Mouse (Mus musculus): ENCODE measurements around the gene Rpl10a. TPM values are rescaled to one million over a fixed set of nuclear protein-coding genes. Genes with fewer than 3 reads are reported as not detected.
"Not testable (repeated sequence)": the region's sequence is repeated elsewhere in the genome, so short reads cannot be mapped to it uniquely, and the experiment has no call there.

Gene Rpl10a
- polyA plus RNA-seq, 1 experiment from 2014 or later: 639 TPM

DNA sequence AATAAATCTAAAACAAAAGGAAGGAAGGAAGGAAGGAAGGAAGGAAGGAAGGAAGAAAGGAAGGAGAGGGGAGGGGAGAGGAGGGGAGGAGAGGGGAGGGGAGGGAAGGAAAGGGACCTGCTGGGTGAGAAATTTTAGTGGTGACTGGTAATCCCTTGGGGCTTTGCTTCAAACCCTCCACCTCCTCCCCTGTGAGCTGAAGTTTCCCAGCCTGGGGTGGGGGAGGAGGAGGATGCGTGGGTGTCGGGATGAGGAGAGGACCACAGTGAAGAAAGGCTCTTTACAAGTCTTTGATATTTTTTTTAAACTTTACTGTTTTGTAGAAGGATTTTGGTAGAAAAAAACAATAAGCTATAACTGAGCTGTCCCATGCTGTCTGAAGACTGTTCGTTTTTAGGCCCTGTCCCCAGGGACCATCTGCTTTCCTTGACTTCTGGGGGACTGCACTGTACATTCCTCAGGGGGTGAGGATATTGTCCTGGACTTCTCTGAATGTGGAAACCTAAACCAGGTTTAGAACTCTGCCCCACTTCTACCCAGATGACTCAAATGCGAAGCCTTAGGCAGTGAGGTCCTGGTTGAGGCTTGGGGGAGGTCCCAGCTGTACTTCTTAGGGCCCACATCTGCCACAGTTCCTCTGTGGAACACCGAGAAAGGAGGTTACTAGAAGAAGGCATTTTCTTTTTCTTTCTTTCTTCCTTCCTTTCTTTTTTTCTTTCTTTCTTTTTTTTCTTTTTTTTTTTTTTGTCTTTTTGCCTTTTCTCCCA is 16.7 kb upstream of the Rpl10a start:
- no peaks in the 10 kb centered on the region for H3K27me3 ChIP-seq (replicated peaks)
- ATAC-seq: no peak
- H3K27ac ChIP-seq: no peak overlapping the region
- no peak overlapping the region for H3K4me3 ChIP-seq (replicated peaks)
- peaks cover 13% of the 10 kb centered on the region for H3K4me1 ChIP-seq (replicated peaks)
- H3K4me2 ChIP-seq (replicated peaks): no peak overlapping the region
- 73% methylated on average over 5 of the region's 5 CpGs for WGBS
- H3K9ac ChIP-seq: no peak overlapping the region
- H3K36me3 ChIP-seq: no peaks in the 10 kb centered on the region
- no peaks in the 10 kb centered on the region for H3K9me3 ChIP-seq

DNA sequence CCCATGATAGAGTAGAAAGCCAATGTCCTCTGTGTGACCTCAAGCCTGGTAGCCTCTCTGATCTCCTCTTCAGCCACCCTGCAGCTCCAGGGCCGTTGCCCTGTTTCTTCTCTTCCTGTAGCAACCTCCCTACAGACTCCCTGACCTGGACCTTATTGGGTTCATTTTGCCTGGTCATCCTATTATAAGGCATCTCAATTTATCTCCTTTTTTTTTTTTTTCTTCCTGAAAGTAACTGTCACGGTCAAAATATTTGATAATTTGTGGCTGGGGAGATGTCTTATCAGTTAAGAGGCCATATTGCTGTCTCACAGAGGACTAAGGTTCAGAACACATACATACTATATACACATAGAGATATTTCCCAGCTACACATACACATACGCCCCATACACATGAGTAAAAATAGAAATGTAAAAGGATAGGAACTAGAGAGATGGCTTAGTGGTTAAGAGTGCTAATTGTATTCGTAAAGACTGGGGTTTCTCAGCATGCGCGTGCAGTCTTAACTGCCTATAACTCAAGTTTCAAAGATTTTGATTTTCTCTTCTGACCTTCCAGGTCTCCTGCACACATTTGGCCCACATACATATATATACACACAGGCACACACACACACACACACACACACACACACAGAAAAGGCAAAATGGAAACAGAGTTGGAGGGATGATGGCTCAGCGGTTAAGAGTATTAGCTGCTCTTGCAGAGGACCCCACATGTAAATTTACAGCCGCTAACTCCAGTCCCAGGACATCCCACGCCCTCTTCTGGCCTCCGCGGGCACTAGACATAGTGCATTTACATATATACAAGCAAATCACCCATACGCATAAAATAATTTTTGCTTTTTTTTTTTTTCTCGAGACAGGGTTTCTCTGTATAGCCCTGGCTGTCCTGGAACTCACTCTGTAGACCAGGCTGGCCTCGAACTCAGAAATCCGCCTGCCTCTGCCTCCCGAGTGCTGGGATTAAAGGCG is 15.7 kb upstream of the Rpl10a start:
- Histone ChIP-seq H3K9ac (no peak overlapping the region), H3K27me3 (replicated peaks) (no peaks in the 10 kb centered on the region), H3K9me3 (no peaks in the 10 kb centered on the region), H3K4me2 (replicated peaks) (peak overlapping the region; percentile 53), H3K27ac (peak overlapping the region; percentile 54), H3K4me3 (replicated peaks) (peak overlapping the region; percentile 91), H3K36me3 (peaks cover 7% of the 10 kb centered on the region), H3K4me1 (replicated peaks) (peaks cover 13% of the 10 kb centered on the region)
- 21% methylated on average over 17 of the region's 17 CpGs for WGBS
- ATAC-seq: peak; percentile 18

DNA sequence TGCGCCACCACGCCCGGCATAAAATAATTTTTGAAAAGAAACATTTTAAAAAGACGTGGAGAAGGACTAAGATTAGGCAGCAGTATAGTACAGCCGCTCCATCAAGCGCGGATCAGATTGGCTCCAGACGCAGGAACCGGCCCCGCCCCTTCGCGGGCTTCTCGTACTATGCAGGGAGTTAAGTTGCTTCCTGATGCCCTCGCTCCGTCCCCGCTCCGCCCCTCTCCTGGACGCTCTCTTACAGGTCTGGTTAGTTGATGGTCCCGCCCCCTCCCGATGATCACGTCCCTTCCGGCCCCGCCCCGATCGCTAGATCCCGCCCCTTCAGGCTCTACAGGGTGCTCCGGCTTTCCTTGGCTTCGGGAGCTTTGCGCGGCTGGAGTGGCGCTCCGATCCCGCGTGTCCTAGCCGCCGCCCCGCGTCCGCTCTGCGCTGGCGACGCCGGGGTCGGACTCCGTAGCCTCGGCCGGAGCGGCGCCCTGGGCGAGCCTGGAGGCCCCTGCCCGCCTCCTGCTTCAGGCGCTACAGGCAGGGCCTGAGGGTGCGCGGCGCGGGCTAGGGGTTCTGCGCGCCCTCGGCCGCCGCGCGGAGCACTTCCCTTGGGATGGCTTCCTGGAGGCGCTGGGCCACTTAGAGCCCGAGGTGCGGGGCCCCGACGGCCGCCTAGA is 14.9 kb upstream of the Rpl10a start, which contains the start of gene Fance:
TSS of gene Fance (plus strand) at position 308 of the 668 bp plus-strand sequence.
- whole genome bisulfite sequencing: under 1% methylated on average over 69 of the region's 69 CpGs

DNA sequence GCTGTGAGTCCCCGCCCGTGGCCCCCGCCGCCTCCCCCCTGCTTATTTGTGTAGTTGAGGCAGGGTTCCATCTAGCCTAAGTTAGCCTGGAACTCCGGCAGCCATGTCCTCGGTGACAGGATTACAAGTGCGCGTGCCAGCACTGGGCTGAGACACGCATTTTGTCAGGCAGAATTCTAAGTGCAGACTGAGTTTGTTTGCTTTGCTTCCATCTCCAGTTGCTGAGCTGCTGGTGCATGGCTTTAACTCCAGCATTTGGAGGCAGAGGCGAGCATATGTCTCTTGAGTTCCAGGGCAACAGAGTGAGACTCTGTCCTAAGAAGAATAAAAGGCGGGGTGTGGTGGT is 14.4 kb upstream of the Rpl10a start:
- peak overlapping the region; percentile 78 for H3K4me2 ChIP-seq (replicated peaks)
- peaks cover 9% of the 10 kb centered on the region for H3K4me1 ChIP-seq (replicated peaks)
- H3K4me3 ChIP-seq (replicated peaks): peak overlapping the region; percentile 91
- H3K9me3 ChIP-seq: no peaks in the 10 kb centered on the region
- H3K9ac ChIP-seq: peak overlapping the region; percentile 92
- WGBS: 1% methylated on average over 11 of the region's 11 CpGs
- H3K27ac ChIP-seq: peak overlapping the region; percentile 96
- peak; percentile 15; the same call in 1 of the 2 replicates for ATAC-seq
- H3K36me3 ChIP-seq: peaks cover 13% of the 10 kb centered on the region
- no peaks in the 10 kb centered on the region for H3K27me3 ChIP-seq (replicated peaks)

More for the DNA sequence above, 14.9 kb upstream of the Rpl10a start, which contains the start of gene Fance:
- no peaks in the 10 kb centered on the region for H3K9me3 ChIP-seq
- H3K4me3 ChIP-seq (replicated peaks): peak within 1 kb of the TSS; percentile 91
- H3K27me3 ChIP-seq (replicated peaks): no peaks in the 10 kb centered on the region
- H3K27ac ChIP-seq: peak within 1 kb of the TSS; percentile 96
- peak; percentile 99 for ATAC-seq
- H3K36me3 ChIP-seq: peaks cover 11% of the 10 kb centered on the region
- peak within 1 kb of the TSS; percentile 78 for H3K4me2 ChIP-seq (replicated peaks)
- H3K9ac ChIP-seq: peak within 1 kb of the TSS; percentile 92
- H3K4me1 ChIP-seq (replicated peaks): peaks cover 13% of the 10 kb centered on the region

DNA sequence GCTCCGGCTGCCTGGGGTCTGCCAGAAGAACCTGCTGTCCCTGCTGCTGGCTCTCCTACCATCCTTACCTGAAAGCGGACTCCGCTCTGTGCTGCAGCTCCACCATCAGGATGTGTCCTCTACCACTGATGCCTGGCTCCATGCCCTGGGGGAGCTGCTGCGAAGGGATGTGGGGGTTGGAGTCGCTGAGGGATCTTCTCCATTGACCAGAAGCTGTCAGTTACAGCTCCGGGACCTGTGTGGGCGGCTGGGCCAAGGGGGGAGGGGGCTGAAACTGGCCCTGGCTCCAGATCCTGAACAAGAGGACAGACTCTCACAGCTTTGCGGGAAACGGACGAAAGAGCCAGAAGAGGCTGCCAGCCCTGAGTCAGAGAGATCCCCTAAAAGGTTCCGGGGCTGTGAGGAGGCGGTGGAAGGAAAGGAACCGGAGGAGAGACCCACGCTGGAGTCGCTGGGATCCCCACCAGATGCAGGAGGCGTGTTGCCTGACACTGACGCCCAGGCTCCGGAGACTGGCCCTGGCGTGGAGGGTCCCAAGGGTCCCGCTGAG is 12.6 kb upstream of the Rpl10a start:
- ATAC-seq: no peak
- H3K36me3 ChIP-seq: peaks cover 19% of the 10 kb centered on the region
- 84% methylated on average over 20 of the region's 20 CpGs for WGBS
- no peaks in the 10 kb centered on the region for H3K27me3 ChIP-seq (replicated peaks)
- no peak overlapping the region for H3K27ac ChIP-seq
- no peak overlapping the region for H3K4me3 ChIP-seq (replicated peaks)
- peaks cover 9% of the 10 kb centered on the region for H3K4me1 ChIP-seq (replicated peaks)
- H3K9me3 ChIP-seq: no peaks in the 10 kb centered on the region
- H3K9ac ChIP-seq: no peak overlapping the region
- H3K4me2 ChIP-seq (replicated peaks): no peak overlapping the region

DNA sequence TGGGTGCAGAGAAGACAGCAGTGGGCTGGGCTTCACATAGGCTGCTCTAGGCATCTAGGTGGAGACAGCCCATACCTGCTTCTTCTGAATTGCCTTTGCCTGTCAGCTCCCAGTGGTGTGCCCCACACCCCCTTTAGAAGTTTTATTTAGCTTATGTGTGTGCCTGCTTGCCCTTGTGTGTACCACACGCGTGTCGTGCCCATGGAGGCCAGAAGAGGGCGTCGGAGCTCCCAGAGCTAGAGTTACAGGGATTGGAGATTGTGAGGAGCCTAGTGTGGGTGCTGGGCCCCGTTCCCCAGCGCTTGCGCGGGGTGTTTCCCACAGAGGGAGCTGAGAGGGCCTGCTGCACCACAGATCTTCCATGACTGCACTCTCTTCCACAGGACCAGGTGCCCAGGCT is 11.8 kb upstream of the Rpl10a start:
- H3K27ac ChIP-seq: no peak overlapping the region
- no peaks in the 10 kb centered on the region for H3K27me3 ChIP-seq (replicated peaks)
- H3K9ac ChIP-seq: no peak overlapping the region
- H3K4me2 ChIP-seq (replicated peaks): no peak overlapping the region
- peaks cover 19% of the 10 kb centered on the region for H3K36me3 ChIP-seq
- WGBS: 93% methylated on average over 9 of the region's 9 CpGs
- ATAC-seq: no peak
- peaks cover 9% of the 10 kb centered on the region for H3K4me1 ChIP-seq (replicated peaks)
- no peaks in the 10 kb centered on the region for H3K9me3 ChIP-seq
- no peak overlapping the region for H3K4me3 ChIP-seq (replicated peaks)

DNA sequence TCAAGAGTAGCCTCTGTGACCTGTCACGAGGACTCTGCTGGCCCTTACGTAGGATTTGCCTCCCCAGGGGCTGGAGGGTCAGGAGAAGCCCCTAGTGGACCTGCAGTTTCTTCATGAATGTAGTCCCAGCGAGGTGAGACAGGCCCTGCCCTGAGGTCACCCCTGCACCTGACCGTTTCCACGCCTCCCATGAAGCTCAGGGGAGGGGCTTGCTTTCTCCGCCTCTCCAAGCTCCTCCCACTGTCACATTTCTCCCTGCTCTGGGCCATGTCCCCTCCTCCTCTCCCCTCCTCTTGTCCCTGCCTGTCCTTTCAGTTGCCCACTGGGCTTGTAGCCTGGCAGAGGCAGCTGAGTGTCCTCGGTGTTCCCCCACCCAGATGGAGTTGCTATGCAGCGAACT is 11.2 kb upstream of the Rpl10a start:
- Histone ChIP-seq H3K36me3 (peaks cover 19% of the 10 kb centered on the region), H3K27me3 (replicated peaks) (no peaks in the 10 kb centered on the region), H3K27ac (no peak overlapping the region), H3K4me2 (replicated peaks) (no peak overlapping the region), H3K4me1 (replicated peaks) (peaks cover 9% of the 10 kb centered on the region), H3K9me3 (no peaks in the 10 kb centered on the region), H3K9ac (no peak overlapping the region), H3K4me3 (replicated peaks) (no peak overlapping the region)
- 58% methylated on average over 8 of the region's 8 CpGs for WGBS
- ATAC-seq: no peak

DNA sequence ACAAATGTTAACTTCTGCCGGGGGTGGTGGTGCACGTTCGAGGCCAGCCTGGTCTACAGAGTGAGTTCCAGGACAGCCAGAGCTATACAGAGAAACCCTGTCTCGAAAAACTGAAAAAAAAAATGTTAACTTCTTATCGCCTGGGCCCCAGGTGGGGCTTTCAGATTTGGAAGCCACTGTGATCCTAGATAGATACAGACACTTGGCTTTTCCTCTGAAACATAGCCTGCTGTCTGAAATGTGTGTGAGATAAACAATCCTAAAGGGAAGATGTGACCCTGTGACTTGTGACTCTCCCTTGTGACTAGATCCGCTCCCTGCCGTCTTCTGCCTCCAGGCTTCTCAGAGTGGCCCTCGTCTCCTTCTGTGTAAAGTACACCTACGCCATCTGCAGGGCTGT is 10.5 kb upstream of the Rpl10a start:
- H3K9ac ChIP-seq: no peak overlapping the region
- no peak for ATAC-seq
- peaks cover 9% of the 10 kb centered on the region for H3K4me1 ChIP-seq (replicated peaks)
- H3K27ac ChIP-seq: no peak overlapping the region
- H3K27me3 ChIP-seq (replicated peaks): no peaks in the 10 kb centered on the region
- H3K4me3 ChIP-seq (replicated peaks): no peak overlapping the region
- no peaks in the 10 kb centered on the region for H3K9me3 ChIP-seq
- peaks cover 23% of the 10 kb centered on the region for H3K36me3 ChIP-seq
- H3K4me2 ChIP-seq (replicated peaks): no peak overlapping the region
- WGBS: 84% methylated on average over 9 of the region's 9 CpGs

DNA sequence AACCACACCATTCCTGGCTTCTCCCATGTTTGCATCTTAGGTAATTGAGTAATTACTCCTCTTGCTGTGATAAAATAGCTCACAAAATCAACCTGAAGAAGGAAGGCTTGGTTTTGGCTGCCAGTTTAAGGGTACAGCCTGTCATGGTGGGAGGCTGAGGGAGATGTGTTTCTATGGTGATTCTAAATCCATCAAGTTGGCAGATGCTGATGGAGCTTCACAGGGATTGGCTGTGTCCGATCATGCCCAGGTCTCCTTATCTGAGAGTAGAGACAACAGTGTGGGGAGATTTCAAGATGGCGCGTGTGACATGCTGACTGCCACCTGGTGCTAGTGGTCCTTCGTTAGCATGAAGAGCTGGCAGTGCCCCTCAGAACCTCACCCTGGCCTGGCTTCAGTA is 6.6 kb upstream of the Rpl10a start:
- H3K27ac ChIP-seq: no peak overlapping the region
- no peak overlapping the region for H3K9ac ChIP-seq
- peaks cover 37% of the 10 kb centered on the region for H3K36me3 ChIP-seq
- H3K27me3 ChIP-seq (replicated peaks): no peaks in the 10 kb centered on the region
- no peak overlapping the region for H3K4me3 ChIP-seq (replicated peaks)
- no peaks in the 10 kb centered on the region for H3K9me3 ChIP-seq
- no peak overlapping the region for H3K4me2 ChIP-seq (replicated peaks)
- H3K4me1 ChIP-seq (replicated peaks): 0 out of 2 replicates have a peak, but pooled peaks cover 7% of the 10 kb centered on the region
- 91% methylated on average over 4 of the region's 4 CpGs for WGBS
- ATAC-seq: no peak

DNA sequence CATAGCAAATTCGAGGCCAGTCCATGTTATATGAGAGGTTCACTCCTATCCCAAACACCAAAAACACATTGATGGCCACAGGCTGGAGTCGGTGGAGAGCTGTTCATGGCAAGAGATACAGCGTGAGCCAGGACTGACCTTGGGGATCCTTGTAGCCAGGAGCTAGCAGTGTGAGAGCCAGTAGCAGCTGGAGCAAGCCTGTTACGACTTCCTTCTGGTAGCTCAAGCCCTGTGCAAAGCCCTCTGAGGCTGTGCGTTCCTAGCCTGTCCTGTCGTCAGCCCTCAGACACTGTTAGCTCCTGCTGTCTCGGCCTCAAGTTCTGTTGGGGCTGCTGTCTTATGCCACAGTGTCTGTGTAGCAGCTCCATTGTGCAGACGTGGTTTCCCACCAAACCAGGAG is 4.5 kb upstream of the Rpl10a start:
- Histone ChIP-seq H3K9me3 (no peaks in the 10 kb centered on the region), H3K9ac (no peak overlapping the region), H3K27ac (no peak overlapping the region), H3K4me3 (replicated peaks) (no peak overlapping the region), H3K36me3 (peaks cover 24% of the 10 kb centered on the region), H3K27me3 (replicated peaks) (no peaks in the 10 kb centered on the region), H3K4me1 (replicated peaks) (peaks cover 21% of the 10 kb centered on the region), H3K4me2 (replicated peaks) (no peak overlapping the region)
- 85% methylated on average over 8 of the region's 8 CpGs for WGBS
- ATAC-seq: no peak

DNA sequence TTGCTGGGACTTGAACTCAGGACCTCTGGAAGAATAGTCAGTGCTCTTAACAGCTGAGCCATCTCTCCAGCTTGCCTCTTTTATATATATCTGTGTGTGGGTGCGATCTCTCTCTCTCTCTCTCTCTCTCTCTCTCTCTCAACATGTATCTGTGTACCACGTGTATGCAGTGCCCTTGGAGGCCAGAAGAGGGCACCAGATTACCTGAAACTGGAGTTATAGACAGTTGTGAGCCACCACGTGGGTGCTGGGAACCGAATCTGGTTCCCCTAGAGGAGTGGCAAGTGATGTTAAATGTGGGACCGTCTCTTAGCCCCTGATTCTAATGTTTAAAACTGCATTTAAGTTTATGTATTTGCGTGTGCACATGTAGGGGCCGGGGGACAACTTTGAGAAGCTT is 3.9 kb upstream of the Rpl10a start:
- H3K27ac ChIP-seq; H3K27me3 ChIP-seq (replicated peaks); H3K4me2 ChIP-seq (replicated peaks); H3K9me3 ChIP-seq; ATAC-seq; H3K9ac ChIP-seq; H3K4me3 ChIP-seq (replicated peaks): not testable (repeated sequence)
- Histone ChIP-seq H3K36me3 (peaks cover 24% of the 10 kb centered on the region), H3K4me1 (replicated peaks) (peaks cover 21% of the 10 kb centered on the region)
- 96% methylated on average over 7 of the region's 7 CpGs for WGBS

DNA sequence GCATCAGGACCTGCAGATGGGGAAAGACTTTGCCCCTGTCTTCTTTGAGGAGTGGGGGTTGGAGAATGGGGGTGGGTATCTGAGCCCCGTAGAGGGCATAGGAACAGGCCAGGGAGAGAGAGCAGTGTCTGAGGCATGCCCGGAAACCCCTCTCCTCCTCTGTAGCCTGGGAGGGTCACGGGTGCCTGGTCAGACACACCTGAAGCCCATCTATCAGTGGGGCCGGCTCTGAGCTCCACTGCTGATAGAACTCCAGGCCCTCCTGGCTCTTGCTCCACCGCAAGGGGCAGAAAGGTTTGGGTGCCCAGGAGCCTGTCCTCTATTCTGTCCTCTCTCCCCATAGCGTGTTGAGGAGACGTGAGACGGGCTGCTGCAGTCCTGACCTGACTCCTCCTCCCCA is 2.5 kb upstream of the Rpl10a start:
- H3K4me1 ChIP-seq (replicated peaks): peaks cover 24% of the 10 kb centered on the region
- no peak overlapping the region for H3K4me3 ChIP-seq (replicated peaks)
- WGBS: 91% methylated on average over 8 of the region's 8 CpGs
- H3K9ac ChIP-seq: no peak overlapping the region
- ATAC-seq: no peak
- no peaks in the 10 kb centered on the region for H3K9me3 ChIP-seq
- peaks cover 17% of the 10 kb centered on the region for H3K36me3 ChIP-seq
- H3K27ac ChIP-seq: no peak overlapping the region
- no peaks in the 10 kb centered on the region for H3K27me3 ChIP-seq (replicated peaks)
- no peak overlapping the region for H3K4me2 ChIP-seq (replicated peaks)
